Mouse (Mus musculus): ENCODE results near the gene Ccdc137. TPM values are rescaled to one million over a fixed set of nuclear protein-coding genes. Genes with fewer than 3 reads are reported as not detected.

Gene Ccdc137
- total RNA-seq, 1 experiment from 2014 or later, result 25.2 TPM

Other genes starting within 250 kb of the Ccdc137 start
- gene Bahcc1, start 225.2 kb upstream of the Ccdc137 start, total RNA-seq (2017), result 0.68 to 0.85 TPM (median 0.76 TPM) in 3 replicates
- 1,753 to 2,142 TPM (median 1,849 TPM) in 3 replicates for gene Actg1, start 109.6 kb upstream of the Ccdc137 start, total RNA-seq (2017)
- gene Fscn2, start 96.6 kb upstream of the Ccdc137 start, total RNA-seq (2017), result 0.29 to 0.75 TPM in 2 of 3 replicates, not detected in the other
- gene Faap100, start 79.4 kb upstream of the Ccdc137 start, total RNA-seq (2017), result 5.5 to 16.4 TPM (median 9.4 TPM) in 3 replicates
- gene Nploc4, start 20.4 kb upstream of the Ccdc137 start, total RNA-seq (2017), result 36.2 to 43.1 TPM (median 37.2 TPM) in 3 replicates
- not detected in 3 replicates for gene Tspan10, start 15.5 kb upstream of the Ccdc137 start, total RNA-seq (2017)
- 0.29 TPM in 1 of 3 replicates, not detected in the others for gene Pde6g, start 4.6 kb upstream of the Ccdc137 start, total RNA-seq (2017)
- gene Oxld1, start within 50 bp of the Ccdc137 start, total RNA-seq (2017), result 3.5 to 6.4 TPM (median 3.9 TPM) in 3 replicates
- gene Arl16, start 9.5 kb downstream of the Ccdc137 start, total RNA-seq (2017), result 4.8 to 15.5 TPM (median 14.4 TPM) in 3 replicates
- 30.7 to 37.5 TPM (median 32.4 TPM) in 3 replicates for gene Mrpl12, start 26.5 kb downstream of the Ccdc137 start, total RNA-seq (2017)
- 6.6 to 8.1 TPM (median 7.4 TPM) in 3 replicates for gene Slc25a10, start 33.7 kb downstream of the Ccdc137 start, total RNA-seq (2017)
- not detected in 3 replicates for gene Gcgr, start 72.6 kb downstream of the Ccdc137 start, total RNA-seq (2017)
- 13.8 to 21.9 TPM (median 16.9 TPM) in 3 replicates for gene Mcrip1, start 91.6 kb downstream of the Ccdc137 start, total RNA-seq (2017)
- gene Ppp1r27, start 93.0 kb downstream of the Ccdc137 start, total RNA-seq (2017), result not detected in 3 replicates
- 331 to 434 TPM (median 349 TPM) in 3 replicates for gene P4hb, start 115.1 kb downstream of the Ccdc137 start, total RNA-seq (2017)
- 163 to 262 TPM (median 173 TPM) in 3 replicates for gene Arhgdia, start 123.5 kb downstream of the Ccdc137 start, total RNA-seq (2017)
- gene Alyref, start 140.2 kb downstream of the Ccdc137 start, total RNA-seq (2017), result 78.4 to 113 TPM (median 112 TPM) in 3 replicates
- 18.5 to 31.2 TPM (median 26.5 TPM) in 3 replicates for gene Anapc11, start 140.3 kb downstream of the Ccdc137 start, total RNA-seq (2017)
- not detected in 3 replicates for gene Npb, start 150.4 kb downstream of the Ccdc137 start, total RNA-seq (2017)
- gene Pcyt2, start 159.8 kb downstream of the Ccdc137 start, total RNA-seq (2017), result 26.9 to 43.7 TPM (median 32.9 TPM) in 3 replicates
- gene Sirt7, start 167.1 kb downstream of the Ccdc137 start, total RNA-seq (2017), result 131 to 192 TPM (median 132 TPM) in 3 replicates
- gene Mafg, start 175.5 kb downstream of the Ccdc137 start, total RNA-seq (2017), result 28.8 to 34.0 TPM (median 33.8 TPM) in 3 replicates
- 0.57 to 0.58 TPM in 2 of 3 replicates, not detected in the other for gene Pycr1, start 185.7 kb downstream of the Ccdc137 start, total RNA-seq (2017)
- not detected in 3 replicates for gene Myadml2, start 190.0 kb downstream of the Ccdc137 start, total RNA-seq (2017)
- not detected in 3 replicates for gene Notum, start 203.1 kb downstream of the Ccdc137 start, total RNA-seq (2017)
- 32.3 to 55.6 TPM (median 50.2 TPM) in 3 replicates for gene Aspscr1, start 214.9 kb downstream of the Ccdc137 start, total RNA-seq (2017)

All from monocyte, adult 5-6 weeks (primary cell).